Mouse (Mus musculus) adrenal gland, postnatal 25 days (tissue): ENCODE results near the gene Mmp9. TPM values are rescaled to one million over a fixed set of nuclear protein-coding genes. Genes with fewer than 3 reads are reported as not detected.

Experiments used
- DNase-seq: peaks from one replicate; pipeline ENCODE4 v3.0.0; 2021; ENCODE audit warnings: mixed read lengths
- total RNA-seq: library from RNA; stranded (reverse); gene quantifications from 2 replicates; pipeline ENCODE4 v1.2.3, GENCODE M21; 2021

The Mmp9 gene
- total RNA-seq, 1 experiment from 2014 or later: 0.43 TPM

- DNase-seq: no peak
Measured at GRCm38 (mm10) chr2:164956195-164956594, 15.6 kb downstream of the Mmp9 start.

- no peak for DNase-seq
Measured at GRCm38 (mm10) chr2:164957548-164958315, 17.2 kb downstream of the Mmp9 start.

GRCm38 (mm10) chr2:164960716-164961441, 20.3 kb downstream of the Mmp9 start, which contains the start of gene Slc12a5:
TSS of gene Slc12a5 (plus strand) at chr2:164960802.
- peak; percentile 77 for DNase-seq

GRCm38 (mm10) chr2:164961506-164962182, 21.1 kb downstream of the Mmp9 start:
- DNase-seq: peak; percentile 83

- DNase-seq: no peak
Measured at GRCm38 (mm10) chr2:164962183-164962580, 21.6 kb downstream of the Mmp9 start.

GRCm38 (mm10) chr2:164964242-164964894, 23.8 kb downstream of the Mmp9 start:
- no peak for DNase-seq

- DNase-seq: no peak
Measured at GRCm38 (mm10) chr2:164964981-164965380, 24.4 kb downstream of the Mmp9 start.

- DNase-seq: peak; percentile 31
Measured at GRCm38 (mm10) chr2:164966381-164966780, 25.8 kb downstream of the Mmp9 start.

- DNase-seq: no peak
Measured at GRCm38 (mm10) chr2:164967193-164967592, 26.6 kb downstream of the Mmp9 start.

GRCm38 (mm10) chr2:164967761-164968440, 27.3 kb downstream of the Mmp9 start:
- no peak for DNase-seq

GRCm38 (mm10) chr2:164968451-164968851, 27.9 kb downstream of the Mmp9 start:
- DNase-seq: peak; percentile 83

GRCm38 (mm10) chr2:164969348-164969781, 28.8 kb downstream of the Mmp9 start:
- no peak for DNase-seq

- DNase-seq: no peak
Measured at GRCm38 (mm10) chr2:164970631-164971196, 30.1 kb downstream of the Mmp9 start.

GRCm38 (mm10) chr2:164972646-164973045, 32.1 kb downstream of the Mmp9 start:
- DNase-seq: no peak

- no peak for DNase-seq
Measured at GRCm38 (mm10) chr2:164975611-164976010, 35.0 kb downstream of the Mmp9 start.

GRCm38 (mm10) chr2:164979749-164980148, 39.2 kb downstream of the Mmp9 start:
- DNase-seq: peak; percentile 60

- no peak for DNase-seq
Measured at GRCm38 (mm10) chr2:164985962-164986361, 45.4 kb downstream of the Mmp9 start.

- no peak for DNase-seq
Measured at GRCm38 (mm10) chr2:164986371-164987027, 45.9 kb downstream of the Mmp9 start.

- no peak for DNase-seq
Measured at GRCm38 (mm10) chr2:164988777-164989176, 48.2 kb downstream of the Mmp9 start.

- DNase-seq: no peak
Measured at GRCm38 (mm10) chr2:164991111-164991510, 50.5 kb downstream of the Mmp9 start.

- no peak for DNase-seq
Measured at GRCm38 (mm10) chr2:164991808-164992207, 51.2 kb downstream of the Mmp9 start.
